Mouse (Mus musculus) spleen, adult 12 weeks (tissue): ENCODE results near the gene Tfe3.

ENCODE experiments used
- DNase-seq: peaks from one replicate; pipeline ENCODE4 v3.0.0; 2022; ENCODE audit warnings: low spot score

Tfe3 gene

GRCm38 (mm10) chrX:7821865-7822779 lies 59.8 kb downstream of the Tfe3 start, which contains the start of gene Kcnd1:
Gene Kcnd1 (plus strand): TSS chrX:7822289.
- no peak for DNase-seq
